Mouse (Mus musculus) kidney, adult 18-20 months (tissue): ENCODE results near the gene Cyp4f14.
"Not testable (repeated sequence)": the region's sequence is repeated elsewhere in the genome, so short reads cannot be mapped to it uniquely, and the experiment has no call there.

Experiments
- DNase-seq: peaks from one replicate; pipeline ENCODE4 v3.0.0; 2021

Gene Cyp4f14

GRCm38 (mm10) chr17:32891239-32892180 is 25.6 kb downstream of the Cyp4f14 start, which contains the start of gene Zfp870:
Gene Zfp870 (minus strand): TSS chr17:32891642.
- DNase-seq = peak; percentile 90

- DNase-seq = no peak
These were observed 26.3 kb downstream of the Cyp4f14 start for GRCm38 (mm10) chr17:32890852-32891238.

GRCm38 (mm10) chr17:32889611-32890010 is 27.5 kb downstream of the Cyp4f14 start:
- no peak for DNase-seq

GRCm38 (mm10) chr17:32880320-32881218 is 36.6 kb downstream of the Cyp4f14 start:
- no peak for DNase-seq

GRCm38 (mm10) chr17:32878773-32879172 is 38.4 kb downstream of the Cyp4f14 start:
- no peak for DNase-seq

- DNase-seq = no peak
These were observed 39.5 kb downstream of the Cyp4f14 start for GRCm38 (mm10) chr17:32877471-32878171.

GRCm38 (mm10) chr17:32872696-32873095 is 44.4 kb downstream of the Cyp4f14 start:
- no peak for DNase-seq

- no peak for DNase-seq
These were observed 45.1 kb downstream of the Cyp4f14 start for GRCm38 (mm10) chr17:32872091-32872490.

GRCm38 (mm10) chr17:32871483-32871882 is 45.7 kb downstream of the Cyp4f14 start:
- no peak for DNase-seq

GRCm38 (mm10) chr17:32867266-32867665 is 49.9 kb downstream of the Cyp4f14 start:
- not testable (repeated sequence) for DNase-seq

- not testable (repeated sequence) for DNase-seq
These were observed 60.4 kb downstream of the Cyp4f14 start for GRCm38 (mm10) chr17:32856713-32857112.
